Mouse (Mus musculus): Measurements from ENCODE around the gene Pnma5. TPM values are rescaled to one million over a fixed set of nuclear protein-coding genes. Genes with fewer than 3 reads are reported as not detected.

Pnma5 gene
- polyA plus RNA-seq, 1 experiment from 2014 or later, result not detected

DNA sequence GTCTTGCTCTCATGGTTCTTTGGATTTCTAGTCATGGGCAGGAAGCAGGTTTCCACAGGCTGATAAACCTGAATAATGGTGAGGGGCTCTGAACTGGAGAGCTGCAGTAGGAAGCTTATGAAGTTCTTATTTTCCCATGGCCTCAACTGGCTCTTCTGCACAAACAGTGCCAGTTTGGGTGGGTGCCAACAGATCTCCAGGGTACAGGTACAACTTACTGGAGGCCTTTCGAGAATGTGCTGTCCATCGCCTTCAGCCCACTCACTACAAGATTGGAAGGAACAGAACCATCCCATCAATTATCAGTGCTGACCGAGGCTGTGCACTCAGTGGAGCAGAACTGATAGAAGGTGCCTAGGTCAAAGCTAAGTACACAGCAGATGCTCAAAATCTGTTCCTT, 48.5 kb downstream of the Pnma5 start:
- no peak overlapping the region for H3K9ac ChIP-seq (ENCODE audit: low read depth, low read length)
- H3K27me3 ChIP-seq (ENCODE audit: control insufficient read depth, insufficient read depth, low read length), result no peaks in the 10 kb centered on the region
- DNase-seq (ENCODE audit: low spot score) (no peak), ATAC-seq (ENCODE audit: low FRiP score) (no peak)
- 86% methylated on average over 3 of the region's 3 CpGs for WGBS
- H3K4me1 ChIP-seq (replicated peaks; ENCODE audit: control insufficient read depth, insufficient read depth, low read length), result no peaks in the 10 kb centered on the region
- H3K27ac ChIP-seq (ENCODE audit: low read depth, low read length), result no peak overlapping the region
- no peaks in the 10 kb centered on the region for H3K9me3 ChIP-seq (ENCODE audit: control insufficient read depth, low read length)
- H3K36me3 ChIP-seq (ENCODE audit: control insufficient read depth, insufficient read depth, low read length), result no peaks in the 10 kb centered on the region
- no peak overlapping the region for H3K4me2 ChIP-seq (replicated peaks; ENCODE audit: low read depth, low read length)
- H3K4me3 ChIP-seq (ENCODE audit: low read depth, low read length), result no peak overlapping the region

DNA sequence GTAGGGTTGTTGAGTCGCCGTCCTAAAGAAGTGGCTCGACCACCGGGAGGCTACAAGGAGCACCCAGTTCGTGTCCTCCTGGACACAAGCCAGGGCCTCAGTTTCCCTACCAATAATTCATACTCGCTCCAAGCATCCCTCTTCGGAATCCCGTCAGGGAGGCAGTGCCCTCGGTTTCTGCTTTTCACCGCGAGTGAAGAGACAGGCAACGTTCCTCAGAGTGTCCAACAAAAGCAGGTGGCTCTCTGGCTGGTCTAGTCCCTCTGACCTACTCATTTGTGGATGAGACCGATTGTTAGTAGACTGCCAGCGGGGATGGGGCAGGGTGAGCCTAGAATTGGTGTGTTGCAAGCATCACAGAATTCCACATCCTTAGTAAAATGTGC, 49.4 kb downstream of the Pnma5 start:
- WGBS, result 34% methylated on average over 14 of the region's 14 CpGs
- Histone ChIP-seq H3K27me3 (ENCODE audit: control insufficient read depth, insufficient read depth, low read length) (no peaks in the 10 kb centered on the region), H3K27ac (ENCODE audit: low read depth, low read length) (no peak overlapping the region)

DNA sequence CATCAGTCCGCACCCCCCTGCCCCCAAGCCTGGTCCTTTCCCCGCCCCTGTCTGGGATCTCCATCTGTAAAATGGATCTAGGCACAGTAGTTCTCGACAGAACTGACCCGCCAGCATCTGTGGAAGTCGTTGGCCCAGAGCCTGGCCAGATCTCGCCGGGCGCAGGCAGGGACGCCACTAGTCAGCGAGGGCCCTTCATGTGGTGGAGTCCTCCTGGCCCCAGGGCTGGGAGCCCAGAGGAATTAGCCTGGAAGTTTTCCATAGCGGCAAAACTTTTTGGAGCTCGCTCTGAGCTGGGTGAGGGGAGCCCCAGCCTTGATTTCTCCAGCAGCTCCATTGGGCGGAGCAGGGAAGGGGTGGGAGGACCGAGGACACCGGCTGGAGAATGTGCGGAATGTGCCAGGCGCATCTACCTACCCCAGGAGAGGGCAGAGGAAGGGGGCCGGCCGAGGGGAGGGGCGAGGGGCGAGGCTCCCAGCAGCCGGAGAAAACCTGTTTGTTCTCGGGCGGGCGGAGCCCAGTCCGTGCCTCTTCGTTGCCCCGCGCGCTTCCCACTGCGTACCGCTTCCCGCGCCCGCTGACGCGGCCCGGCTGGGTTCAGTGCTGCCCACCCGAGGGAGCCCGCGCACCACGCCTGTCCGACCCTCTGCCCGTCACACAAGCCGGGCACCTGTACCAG, 49.9 kb downstream of the Pnma5 start, which contains the start of gene Zfp185:
Gene Zfp185, plus strand, starts transcription at position 499 of the 679 bp plus-strand sequence.
- ATAC-seq (ENCODE audit: low FRiP score), result peak; percentile 60
- H3K4me3 ChIP-seq (ENCODE audit: low read depth, low read length), result peak within 1 kb of the TSS; percentile 32
- no peaks in the 10 kb centered on the region for H3K4me1 ChIP-seq (replicated peaks; ENCODE audit: control insufficient read depth, insufficient read depth, low read length)
- no peaks in the 10 kb centered on the region for H3K36me3 ChIP-seq (ENCODE audit: control insufficient read depth, insufficient read depth, low read length)
- H3K9me3 ChIP-seq (ENCODE audit: control insufficient read depth, low read length), result no peaks in the 10 kb centered on the region
- peak; percentile 51 for DNase-seq (ENCODE audit: low spot score)
- no peak within 1 kb of the TSS for H3K27ac ChIP-seq (ENCODE audit: low read depth, low read length)
- no peak within 1 kb of the TSS for H3K9ac ChIP-seq (ENCODE audit: low read depth, low read length)
- no peaks in the 10 kb centered on the region for H3K27me3 ChIP-seq (ENCODE audit: control insufficient read depth, insufficient read depth, low read length)
- WGBS, result 15% methylated on average over 21 of the region's 45 CpGs
- H3K4me2 ChIP-seq (replicated peaks; ENCODE audit: low read depth, low read length), result peak within 1 kb of the TSS; percentile 52

More for the DNA sequence above, 49.4 kb downstream of the Pnma5 start:
- no peaks in the 10 kb centered on the region for H3K36me3 ChIP-seq (ENCODE audit: control insufficient read depth, insufficient read depth, low read length)
- ATAC-seq (ENCODE audit: low FRiP score), result no peak
- H3K9ac ChIP-seq (ENCODE audit: low read depth, low read length), result no peak overlapping the region
- peak overlapping the region; percentile 32 for H3K4me3 ChIP-seq (ENCODE audit: low read depth, low read length)
- H3K9me3 ChIP-seq (ENCODE audit: control insufficient read depth, low read length), result no peaks in the 10 kb centered on the region
- no peak for DNase-seq (ENCODE audit: low spot score)
- peak overlapping the region; percentile 52 for H3K4me2 ChIP-seq (replicated peaks; ENCODE audit: low read depth, low read length)
- no peaks in the 10 kb centered on the region for H3K4me1 ChIP-seq (replicated peaks; ENCODE audit: control insufficient read depth, insufficient read depth, low read length)

DNA sequence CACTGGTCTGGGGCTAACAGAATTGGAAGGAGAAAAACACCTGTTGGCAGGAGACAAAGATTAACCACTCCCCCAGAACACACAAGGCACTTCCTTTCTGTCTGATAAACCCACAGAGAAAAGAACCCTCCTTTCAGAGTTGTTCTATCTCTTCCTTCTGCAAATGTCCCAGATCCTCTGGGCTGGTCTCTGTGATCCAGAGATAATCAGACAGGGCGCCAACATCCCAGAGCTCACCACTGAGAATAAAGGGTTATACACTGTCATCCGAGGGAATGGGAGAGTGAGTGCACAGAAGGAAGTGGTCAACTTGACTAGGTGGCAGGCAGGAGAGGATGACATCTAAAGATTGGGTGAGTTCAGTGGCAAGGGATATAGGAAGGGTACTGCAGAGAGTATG, 51.3 kb downstream of the Pnma5 start:
- Histone ChIP-seq H3K27me3 (ENCODE audit: control insufficient read depth, insufficient read depth, low read length) (no peaks in the 10 kb centered on the region), H3K9me3 (ENCODE audit: control insufficient read depth, low read length) (no peaks in the 10 kb centered on the region), H3K36me3 (ENCODE audit: control insufficient read depth, insufficient read depth, low read length) (no peaks in the 10 kb centered on the region), H3K4me1 (replicated peaks; ENCODE audit: control insufficient read depth, insufficient read depth, low read length) (no peaks in the 10 kb centered on the region), H3K9ac (ENCODE audit: low read depth, low read length) (no peak overlapping the region), H3K27ac (ENCODE audit: low read depth, low read length) (no peak overlapping the region), H3K4me2 (replicated peaks; ENCODE audit: low read depth, low read length) (no peak overlapping the region), H3K4me3 (ENCODE audit: low read depth, low read length) (no peak overlapping the region)
- WGBS, result 85% methylated on average over 2 of the region's 2 CpGs
- no peak for ATAC-seq (ENCODE audit: low FRiP score)
- DNase-seq (ENCODE audit: low spot score), result no peak

MicroRNAs encoded within 50 kb of the gene (microRNA counts, 519-probe panel; counts per million panel counts)
- not detected for microRNA mmu-miR-2137

Other genes starting within 250 kb of the Pnma5 start
- 1.0 and 1.1 TPM in 2 replicates for gene Gabrq, start 211.9 kb downstream of the Pnma5 start, polyA plus RNA-seq (2014; fragmentation: Nextera tagmentation; extraction: Ambion mirVana)
- gene Cetn2, start 118.7 kb downstream of the Pnma5 start, polyA plus RNA-seq (2014; fragmentation: Nextera tagmentation; extraction: Ambion mirVana), result 123 and 127 TPM in 2 replicates
- gene Nsdhl, start 118.5 kb downstream of the Pnma5 start, polyA plus RNA-seq (2014; fragmentation: Nextera tagmentation; extraction: Ambion mirVana), result 51.6 and 55.0 TPM in 2 replicates
- gene Zfp185, start 49.8 kb downstream of the Pnma5 start, polyA plus RNA-seq (2014; fragmentation: Nextera tagmentation; extraction: Ambion mirVana), result 5.8 and 6.1 TPM in 2 replicates
- 0.27 and 0.90 TPM in 2 replicates for gene Pnma3, start 27.7 kb upstream of the Pnma5 start, polyA plus RNA-seq (2014; fragmentation: Nextera tagmentation; extraction: Ambion mirVana)
- gene Xlr4a, start 45.4 kb upstream of the Pnma5 start, polyA plus RNA-seq (2014; fragmentation: Nextera tagmentation; extraction: Ambion mirVana), result 0.43 TPM in 1 of 2 replicates, not detected in the other
- gene Xlr3a, start 60.0 kb upstream of the Pnma5 start, polyA plus RNA-seq (2014; fragmentation: Nextera tagmentation; extraction: Ambion mirVana), result 4.5 and 6.0 TPM in 2 replicates
- gene Gm14685, start 79.9 kb upstream of the Pnma5 start, polyA plus RNA-seq (2014; fragmentation: Nextera tagmentation; extraction: Ambion mirVana), result not detected in 2 replicates
- not detected in 2 replicates for gene Xlr5b, start 111.7 kb upstream of the Pnma5 start, polyA plus RNA-seq (2014; fragmentation: Nextera tagmentation; extraction: Ambion mirVana)
- gene DXBay18, start 112.3 kb upstream of the Pnma5 start, polyA plus RNA-seq (2014; fragmentation: Nextera tagmentation; extraction: Ambion mirVana), result 0.11 TPM in 1 of 2 replicates, not detected in the other
- not detected in 2 replicates for gene Spin2d, start 139.9 kb upstream of the Pnma5 start, polyA plus RNA-seq (2014; fragmentation: Nextera tagmentation; extraction: Ambion mirVana)
- gene Xlr3b, start 155.1 kb upstream of the Pnma5 start, polyA plus RNA-seq (2014; fragmentation: Nextera tagmentation; extraction: Ambion mirVana), result 19.0 and 20.5 TPM in 2 replicates
- 0.35 and 0.49 TPM in 2 replicates for gene Xlr4b, start 177.2 kb upstream of the Pnma5 start, polyA plus RNA-seq (2014; fragmentation: Nextera tagmentation; extraction: Ambion mirVana)
- gene F8a, start 191.2 kb upstream of the Pnma5 start, polyA plus RNA-seq (2014; fragmentation: Nextera tagmentation; extraction: Ambion mirVana), result 16.4 and 17.6 TPM in 2 replicates
- not detected in 2 replicates for gene Xlr4c, start 206.0 kb upstream of the Pnma5 start, polyA plus RNA-seq (2014; fragmentation: Nextera tagmentation; extraction: Ambion mirVana)
- gene Xlr3c, start 228.3 kb upstream of the Pnma5 start, polyA plus RNA-seq (2014; fragmentation: Nextera tagmentation; extraction: Ambion mirVana), result 0.37 and 0.75 TPM in 2 replicates

Measured in hindbrain, embryonic 11.5 days (tissue).